Mouse (Mus musculus): ENCODE data around the gene Tln2. TPM values are rescaled to one million over a fixed set of nuclear protein-coding genes. Genes with fewer than 3 reads are reported as not detected.

Tln2 gene
- total RNA-seq, 2 experiments from 2014 or later, result 121 to 123 TPM

DNA sequence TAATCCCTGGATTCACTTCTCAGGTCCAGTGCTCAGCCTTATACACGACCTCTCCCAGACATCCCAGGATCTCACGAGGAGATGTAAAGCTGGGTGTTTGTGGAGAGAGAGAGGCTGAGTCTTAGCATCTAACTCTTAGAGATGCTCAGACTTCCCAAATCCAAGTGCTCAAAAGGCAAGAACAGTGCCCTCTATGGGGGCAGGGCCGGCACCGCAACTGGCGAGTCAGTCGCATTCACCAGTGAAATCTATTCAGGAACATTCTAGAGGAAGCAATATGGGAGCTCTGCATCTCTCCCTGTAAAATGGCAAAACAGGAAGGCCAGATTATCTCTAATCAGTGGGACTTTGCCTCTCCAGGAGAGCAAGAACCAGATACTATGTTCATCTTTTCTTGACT, 159.9 kb downstream of the Tln2 start:
- intact Hi-C loops (cut with DNase I), result no loop called here
- no peak for DNase-seq (ENCODE audit: extremely low spot score in 1 of 2, low spot score in 2 of 2)

DNA sequence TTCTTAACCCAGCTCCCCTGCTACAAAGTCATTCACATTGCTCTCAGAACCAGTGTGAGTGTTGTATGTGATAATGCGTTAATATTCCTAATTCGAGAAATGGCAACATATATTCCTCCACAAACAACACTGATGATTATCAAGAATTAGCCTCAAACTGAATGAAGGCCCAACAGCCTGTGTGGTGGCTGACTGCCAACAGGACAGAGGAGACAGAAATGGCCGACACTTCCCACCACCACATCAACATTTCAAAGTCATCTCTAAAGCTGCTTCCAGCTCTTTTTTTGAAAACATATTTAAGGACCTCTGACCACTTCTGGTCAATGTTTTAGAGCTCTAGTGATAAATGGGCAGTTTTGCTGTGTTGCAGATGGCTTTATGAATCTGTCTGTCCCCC, 161.7 kb downstream of the Tln2 start:
- DNase-seq (ENCODE audit: extremely low spot score in 1 of 2, low spot score in 2 of 2), result no peak
- intact Hi-C loops (cut with DNase I), result no loop called here

DNA sequence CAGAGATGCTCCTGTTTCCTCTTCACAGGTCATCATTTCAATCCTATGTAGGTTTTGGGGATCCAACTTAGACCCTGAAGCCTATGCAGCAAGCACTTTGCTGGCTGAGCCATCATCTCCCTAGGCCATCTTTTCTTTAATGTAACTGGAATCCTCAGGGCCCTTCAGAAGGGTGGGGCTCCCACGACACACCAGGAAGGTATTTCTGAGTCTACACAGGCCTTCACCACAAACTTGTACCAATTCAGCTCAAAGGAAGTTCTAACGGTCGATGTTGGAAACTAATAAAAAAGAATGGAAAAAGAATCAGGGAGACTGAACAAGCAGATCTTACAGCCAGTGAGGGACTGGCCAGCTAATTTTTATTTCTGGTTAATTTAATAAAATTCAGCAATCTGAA, 163.1 kb downstream of the Tln2 start:
- no peak for DNase-seq (ENCODE audit: extremely low spot score in 1 of 2, low spot score in 2 of 2)
- intact Hi-C loops (cut with DNase I), result no loop called here

DNA sequence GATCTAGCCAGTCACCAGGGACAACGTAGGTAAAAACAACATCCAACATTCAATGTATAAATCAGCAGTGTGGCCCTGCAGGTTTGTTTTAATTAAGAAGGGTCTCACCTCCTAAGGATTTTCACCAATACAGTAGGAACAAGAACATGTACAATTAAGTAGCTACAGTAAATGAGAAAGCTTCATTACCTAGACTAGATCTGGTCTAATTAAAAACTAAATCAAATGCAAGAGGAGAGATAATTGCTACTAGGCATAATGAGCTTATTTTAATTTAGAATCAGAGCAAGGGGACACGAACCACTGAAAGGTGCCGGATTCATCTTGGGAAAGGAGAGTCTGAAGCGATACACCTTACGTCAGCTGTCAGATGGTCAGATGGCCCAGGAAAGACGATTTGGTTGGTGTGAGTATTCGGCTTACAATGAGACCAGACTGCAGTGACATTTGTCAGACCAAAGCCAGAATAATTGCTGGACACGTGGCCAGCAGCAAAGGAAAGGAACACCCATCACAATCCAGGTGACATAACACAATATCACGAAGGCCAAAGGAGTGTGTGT, 175.4 kb downstream of the Tln2 start:
- intact Hi-C loops (cut with DNase I), result no loop called here
- DNase-seq (ENCODE audit: extremely low spot score in 1 of 2, low spot score in 2 of 2), result no peak

DNA sequence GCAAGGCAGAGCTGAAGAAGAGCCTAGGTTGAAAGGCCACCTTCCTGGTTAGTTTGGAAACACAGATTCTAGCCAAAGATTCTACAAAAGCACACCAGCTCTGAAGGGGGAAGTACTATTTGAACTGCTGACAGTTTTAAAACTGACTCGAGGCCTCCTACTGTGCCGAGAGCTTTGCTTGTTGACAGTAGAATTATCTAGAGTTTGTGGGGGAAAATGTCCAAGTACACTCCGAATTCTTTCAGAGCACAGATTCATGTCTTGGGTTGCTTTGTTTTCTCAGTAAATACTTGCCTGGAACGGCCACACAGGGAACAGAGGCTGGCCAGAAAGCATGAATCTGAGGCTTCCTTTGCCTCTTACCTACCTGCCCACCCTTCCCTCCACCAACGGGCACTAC, 179.4 kb downstream of the Tln2 start:
- intact Hi-C loops (cut with DNase I), result no loop called here
- peak in 1 of 2 experiments; percentile 68 for DNase-seq (ENCODE audit: extremely low spot score in 1 of 2, low spot score in 2 of 2)

DNA sequence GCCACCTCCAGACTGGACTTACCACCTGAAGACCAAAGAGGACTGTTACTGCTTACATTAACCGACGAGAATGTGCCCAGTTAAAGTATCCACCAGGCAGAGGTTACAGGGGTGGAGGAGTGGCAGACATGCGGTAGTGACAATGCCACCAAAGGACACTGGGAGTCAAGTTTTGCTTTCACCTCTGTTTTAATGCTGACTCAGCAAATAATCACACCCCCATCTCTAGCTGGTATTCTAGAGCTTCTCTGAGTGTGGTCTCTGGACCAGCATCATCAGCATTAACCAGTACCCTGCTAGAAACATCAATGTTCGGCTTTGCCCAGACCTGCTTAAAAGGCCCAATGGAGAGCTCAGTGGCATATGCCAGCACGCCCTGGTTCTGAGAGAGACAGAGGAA, 180.7 kb downstream of the Tln2 start:
- DNase-seq (ENCODE audit: extremely low spot score in 1 of 2, low spot score in 2 of 2), result no peak
- intact Hi-C loops (cut with DNase I), result loop anchor here (5.0 kb wide), 1 partner anchor 51 kb away; no protein-coding TSS in a partner anchor

DNA sequence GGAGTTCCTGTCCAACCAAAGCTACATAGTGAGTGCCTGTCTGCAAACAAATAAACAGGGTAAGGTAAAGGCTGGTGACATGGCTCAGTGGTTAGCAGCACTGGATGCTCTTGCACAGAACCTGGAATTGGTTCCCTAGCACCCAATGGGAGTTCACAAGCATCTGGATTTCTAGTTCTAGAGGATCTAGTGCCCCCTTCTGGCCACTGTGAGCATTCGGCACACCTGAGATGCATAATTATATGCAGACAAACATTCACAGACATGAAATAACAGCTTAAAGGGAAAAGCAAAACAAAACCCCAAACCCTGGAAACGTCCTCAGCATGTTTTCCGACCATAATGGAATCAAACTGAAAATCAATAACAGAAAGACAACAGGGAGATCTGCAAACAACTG, 191.4 kb downstream of the Tln2 start:
- intact Hi-C loops (cut with DNase I), result no loop called here

DNA sequence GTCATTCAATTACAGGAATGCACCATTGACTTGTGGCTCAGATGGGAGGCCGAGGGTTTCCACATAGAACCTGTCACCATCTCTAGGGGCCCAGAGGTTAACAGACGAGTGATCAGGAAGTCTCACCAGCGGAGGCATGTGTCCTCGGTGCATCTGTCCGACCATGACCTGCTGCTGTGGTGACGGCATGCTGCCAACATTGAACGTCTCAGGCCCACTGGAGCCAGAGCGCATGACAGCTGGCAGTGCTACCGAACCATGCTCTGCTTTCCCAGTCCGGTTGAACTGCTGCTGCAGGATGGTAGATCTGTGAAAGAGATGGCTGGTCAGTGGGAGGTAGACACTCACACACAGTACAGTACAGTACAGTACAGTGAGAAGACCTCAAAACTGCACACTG, 197.0 kb downstream of the Tln2 start:
- no peak for DNase-seq (ENCODE audit: extremely low spot score in 1 of 2, low spot score in 2 of 2)
- intact Hi-C loops (cut with DNase I), result no loop called here

More for the DNA sequence above, 191.4 kb downstream of the Tln2 start:
- DNase-seq (ENCODE audit: extremely low spot score in 1 of 2, low spot score in 2 of 2), result no peak

DNA sequence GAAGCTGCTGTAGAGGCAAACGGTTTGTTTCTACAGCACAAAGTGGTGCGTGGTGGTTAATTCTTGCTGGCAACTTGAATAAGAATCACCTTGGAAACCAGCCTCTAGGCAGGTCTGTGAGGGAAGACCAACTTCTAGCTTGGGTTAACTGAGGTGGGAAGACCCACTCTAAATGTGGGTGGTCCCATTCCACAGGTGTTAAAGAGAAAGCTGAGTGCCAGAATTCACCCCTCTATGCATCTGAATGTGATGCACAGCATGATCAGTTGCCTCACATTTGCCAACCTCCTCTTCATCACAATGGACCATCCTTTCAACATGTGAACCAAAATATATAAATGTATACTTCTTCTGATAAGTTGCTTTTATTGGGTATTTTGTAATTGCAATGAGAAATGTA, 197.4 kb downstream of the Tln2 start:
- no peak for DNase-seq (ENCODE audit: extremely low spot score in 1 of 2, low spot score in 2 of 2)
- intact Hi-C loops (cut with DNase I), result no loop called here

DNA sequence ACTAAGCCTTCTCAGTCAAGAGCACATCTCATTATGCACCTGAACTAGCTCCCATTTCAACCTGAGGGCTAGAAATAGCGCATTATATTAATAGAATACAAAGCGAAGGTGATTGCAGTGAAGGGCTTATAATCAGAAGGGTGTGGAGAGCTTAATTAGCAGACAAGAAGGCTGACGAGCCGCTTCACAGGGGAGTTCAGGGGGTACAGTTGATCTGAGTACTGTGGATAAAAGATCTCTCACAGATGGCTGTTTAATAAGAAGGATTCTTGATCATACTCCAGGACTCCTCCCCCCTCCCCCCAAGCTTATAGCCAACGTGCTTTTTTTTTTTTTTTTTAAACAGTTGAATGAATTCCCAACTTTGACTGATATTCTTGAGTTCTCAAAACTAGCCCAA, 198.0 kb downstream of the Tln2 start:
- intact Hi-C loops (cut with DNase I), result no loop called here
- no peak for DNase-seq (ENCODE audit: extremely low spot score in 1 of 2, low spot score in 2 of 2)

DNA sequence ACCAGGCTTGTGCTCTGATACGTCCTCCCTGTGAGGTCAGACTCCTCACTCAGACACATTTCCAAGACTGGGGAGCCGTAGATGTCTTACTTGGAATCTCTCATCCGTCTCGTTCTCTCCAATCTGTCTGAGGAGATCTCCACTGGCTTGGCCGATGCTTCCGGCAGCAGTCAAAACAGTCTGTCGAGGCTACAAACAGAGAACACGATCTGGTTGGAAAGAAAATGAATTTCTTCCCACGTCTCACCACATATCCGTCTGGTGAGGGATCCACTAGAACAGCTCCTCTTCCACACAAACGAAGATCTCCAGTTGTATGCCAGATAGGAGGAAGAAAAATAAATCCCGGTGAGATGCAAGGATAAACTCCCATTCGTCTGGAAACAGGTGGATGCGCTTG, 205.1 kb downstream of the Tln2 start:
- intact Hi-C loops (cut with DNase I), result no loop called here
- DNase-seq (ENCODE audit: extremely low spot score in 1 of 2, low spot score in 2 of 2), result no peak

DNA sequence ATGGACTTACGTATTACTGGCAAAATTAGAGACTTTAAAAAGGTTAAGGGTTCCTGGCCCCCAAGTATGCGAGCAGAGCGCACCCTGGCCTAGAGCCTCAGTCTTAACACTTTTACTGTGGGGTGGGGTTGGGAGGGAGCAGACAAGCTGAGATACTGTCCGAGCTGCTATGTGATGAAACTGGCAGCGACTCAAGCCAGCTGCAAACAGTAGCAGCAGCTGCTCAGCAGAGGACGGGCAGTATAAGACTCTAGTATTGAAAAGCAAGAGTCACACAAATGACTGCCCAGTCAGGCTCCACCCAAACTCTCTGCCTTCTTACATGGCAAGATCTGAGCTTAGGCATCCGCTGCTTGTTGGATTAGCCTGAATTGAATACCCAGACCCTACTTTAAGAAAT, 206.1 kb downstream of the Tln2 start:
- intact Hi-C loops (cut with DNase I), result no loop called here
- no peak for DNase-seq (ENCODE audit: extremely low spot score in 1 of 2, low spot score in 2 of 2)

DNA sequence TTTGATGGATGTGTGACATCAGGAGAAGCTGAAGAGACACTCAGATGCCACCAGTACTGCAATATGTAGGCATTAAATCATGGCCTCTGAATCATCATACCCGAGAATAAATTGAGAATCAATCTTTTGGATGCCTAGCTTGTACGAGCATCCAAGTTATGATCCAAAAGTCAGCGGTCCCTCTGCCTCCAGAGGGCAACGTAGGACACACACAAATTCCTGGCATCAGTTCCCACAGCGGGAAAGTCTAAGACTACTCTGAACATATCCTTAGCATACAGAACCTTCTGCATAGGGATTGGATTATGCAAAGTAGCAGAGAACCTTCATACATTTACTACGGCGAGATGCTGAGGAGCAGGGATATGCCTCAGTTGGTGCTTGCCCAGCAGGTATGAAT, 210.5 kb downstream of the Tln2 start:
- intact Hi-C loops (cut with DNase I), result no loop called here

DNA sequence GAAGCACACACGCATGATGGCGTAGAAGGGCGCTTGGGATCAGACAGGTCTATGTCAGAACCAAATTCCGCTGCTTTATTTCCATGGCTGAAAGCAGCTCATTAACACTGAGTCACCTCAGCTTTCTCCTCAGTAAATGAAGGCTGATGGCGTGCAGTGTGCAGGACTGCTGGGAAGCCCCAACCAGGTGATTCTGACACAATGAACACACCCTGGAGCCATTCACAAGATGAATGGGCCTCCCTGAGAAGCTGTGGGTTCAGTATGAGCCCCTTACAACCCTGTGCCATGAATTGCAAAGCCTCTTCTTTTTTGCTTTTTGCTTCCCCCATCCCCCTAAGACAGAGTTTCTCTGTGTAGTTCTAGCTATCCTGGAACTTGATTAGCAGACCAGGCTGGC, 212.3 kb downstream of the Tln2 start:
- intact Hi-C loops (cut with DNase I), result no loop called here
- DNase-seq (ENCODE audit: extremely low spot score in 1 of 2, low spot score in 2 of 2), result no peak

More for the DNA sequence above, 210.5 kb downstream of the Tln2 start:
- DNase-seq (ENCODE audit: extremely low spot score in 1 of 2, low spot score in 2 of 2), result no peak

DNA sequence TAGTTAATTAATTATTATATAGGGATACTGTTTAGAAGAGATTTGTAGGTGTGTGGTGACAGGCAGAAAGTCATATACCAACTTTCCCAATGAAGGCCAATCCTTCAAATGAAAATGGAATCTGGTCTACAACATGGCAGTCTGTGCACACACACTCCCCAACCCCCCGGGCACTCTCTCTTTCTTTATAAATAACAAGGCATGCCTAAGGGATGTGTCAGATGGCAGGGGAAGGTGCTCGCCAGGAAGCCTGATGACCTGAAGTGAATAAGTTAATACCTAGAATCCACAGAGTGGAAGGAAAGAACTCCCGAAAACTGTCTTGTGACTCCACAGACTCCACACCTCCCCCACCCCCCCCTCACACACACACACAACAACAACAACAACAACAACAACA, 228.2 kb downstream of the Tln2 start:
- intact Hi-C loops (cut with DNase I), result no loop called here
- DNase-seq (ENCODE audit: extremely low spot score in 1 of 2, low spot score in 2 of 2), result no peak

DNA sequence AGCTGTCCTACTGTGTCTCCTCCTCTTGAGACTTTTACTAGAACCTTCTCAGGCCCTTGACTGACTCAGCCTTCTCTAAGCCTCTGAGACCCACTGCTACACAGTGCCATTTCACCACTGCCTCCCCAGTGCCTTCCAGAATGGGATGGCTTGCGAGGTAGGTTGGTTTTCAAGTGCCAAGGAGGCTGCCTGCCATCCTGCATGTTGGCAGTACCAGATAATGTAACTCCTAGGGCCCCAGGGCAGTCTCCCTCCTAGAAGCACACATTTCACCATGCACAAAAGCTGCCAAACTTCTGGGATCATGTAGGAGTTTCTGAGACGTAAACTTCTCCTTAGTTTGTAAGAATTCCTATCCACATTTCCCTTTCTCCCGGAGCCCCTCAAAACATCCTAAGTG, 231.1 kb downstream of the Tln2 start:
- intact Hi-C loops (cut with DNase I), result loop anchor here (5.0 kb wide), 1 partner anchor 49 kb away; no protein-coding TSS in a partner anchor
- DNase-seq (ENCODE audit: extremely low spot score in 1 of 2, low spot score in 2 of 2), result no peak

DNA sequence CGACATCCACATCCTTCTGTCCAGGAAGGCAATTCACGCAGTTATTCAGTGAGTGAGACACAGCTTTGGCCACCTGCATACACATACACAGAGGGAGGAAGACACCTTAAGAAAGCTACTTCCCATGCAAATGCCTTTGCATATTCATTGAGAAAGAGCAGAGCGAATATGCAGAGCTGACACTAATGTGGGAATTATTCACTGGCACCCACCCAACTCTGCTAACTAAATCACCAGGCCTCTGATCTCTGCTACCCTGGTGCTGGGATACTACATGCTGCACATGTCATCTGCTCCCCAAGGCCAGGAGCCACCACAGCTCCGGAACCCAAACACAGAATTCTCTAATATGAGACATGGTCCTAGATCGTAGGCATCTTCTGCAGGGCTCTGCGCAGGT, 237.6 kb downstream of the Tln2 start:
- intact Hi-C loops (cut with DNase I), result no loop called here
- DNase-seq (ENCODE audit: extremely low spot score in 1 of 2, low spot score in 2 of 2), result no peak

DNA sequence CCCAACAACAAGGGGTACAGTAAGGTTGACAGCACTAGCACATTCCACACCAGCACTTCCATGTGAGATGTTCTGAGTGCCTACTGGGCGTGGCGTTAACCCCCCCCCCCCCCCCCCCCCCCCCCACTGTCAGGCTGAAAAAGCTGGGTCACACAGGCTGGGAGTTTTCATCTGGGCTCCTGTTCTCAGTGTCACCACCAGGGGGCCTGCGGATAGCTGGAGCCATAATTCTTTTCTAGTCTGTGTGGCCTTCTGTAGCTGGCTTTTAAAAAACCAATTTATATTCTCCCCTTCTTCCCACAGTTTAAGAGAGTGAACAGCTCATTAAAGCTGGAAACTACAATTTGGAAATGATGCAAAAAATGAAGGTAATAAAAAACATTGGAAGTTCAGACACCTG, 244.1 kb downstream of the Tln2 start:
- peak in 1 of 2 experiments; percentile 64 for DNase-seq (ENCODE audit: extremely low spot score in 1 of 2, low spot score in 2 of 2)
- intact Hi-C loops (cut with DNase I), result loop anchor here (10.0 kb wide), 1 partner anchor 319 kb away; no protein-coding TSS in a partner anchor

DNA sequence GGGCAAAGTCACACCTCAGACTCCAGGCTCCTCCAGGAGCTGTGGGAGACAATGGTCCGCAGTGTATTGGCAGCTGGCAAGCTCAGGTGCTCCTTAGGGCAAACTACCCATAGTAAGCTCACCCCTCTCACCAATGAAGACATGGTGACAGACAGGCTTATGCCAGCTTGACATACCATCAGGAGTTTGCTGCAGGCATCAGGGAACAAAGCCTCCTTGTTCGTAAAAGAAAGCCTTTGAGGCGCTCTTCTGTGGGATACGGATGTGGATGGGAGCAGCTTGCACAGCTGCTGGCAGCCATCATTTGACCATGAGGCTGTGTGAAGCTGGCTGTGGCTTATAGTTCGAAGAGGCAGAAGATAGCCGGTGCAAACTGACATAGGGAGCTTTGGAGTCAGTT, 254.5 kb downstream of the Tln2 start:
- DNase-seq (ENCODE audit: extremely low spot score in 1 of 2, low spot score in 2 of 2), result no peak
- intact Hi-C loops (cut with DNase I), result no loop called here

DNA sequence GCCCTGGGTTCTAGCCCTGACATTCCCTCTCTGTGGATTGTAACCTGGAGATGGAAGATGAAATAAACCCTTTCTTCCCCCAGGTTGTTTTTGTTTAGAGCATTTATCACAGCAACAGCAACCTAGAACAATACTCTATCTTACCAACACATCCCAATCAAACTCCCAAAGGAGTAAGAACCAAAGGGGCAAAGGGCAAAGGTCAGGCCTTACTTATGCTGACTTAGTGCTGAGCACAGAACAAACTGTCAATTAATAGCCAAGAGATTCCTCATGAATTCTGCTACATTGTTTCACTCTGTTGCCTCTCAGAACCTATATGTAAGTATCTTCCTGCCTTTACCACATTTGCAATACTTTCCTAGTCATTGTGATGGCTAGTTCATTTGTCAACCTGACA, 255.5 kb downstream of the Tln2 start:
- DNase-seq (ENCODE audit: extremely low spot score in 1 of 2, low spot score in 2 of 2), result no peak
- intact Hi-C loops (cut with DNase I), result no loop called here

DNA sequence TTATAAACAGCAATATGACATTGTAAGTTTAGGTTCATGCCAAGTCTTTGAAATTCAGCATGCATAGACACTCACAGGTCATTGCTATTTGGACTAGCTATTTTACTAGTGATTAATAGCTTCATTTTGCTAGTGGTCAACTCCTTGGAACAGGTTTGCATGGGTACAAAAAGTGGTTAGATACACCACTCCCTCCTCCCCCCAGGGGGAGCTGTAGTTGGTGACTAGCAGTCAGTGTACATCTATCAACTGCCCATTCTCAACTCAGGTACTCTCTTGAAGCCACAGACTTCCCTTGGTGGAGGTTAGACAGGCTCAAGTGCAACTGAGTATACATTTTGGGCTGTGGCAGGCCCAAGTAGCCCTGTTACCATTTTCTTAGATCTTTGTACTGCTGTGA, 256.5 kb downstream of the Tln2 start:
- DNase-seq (ENCODE audit: extremely low spot score in 1 of 2, low spot score in 2 of 2), result no peak
- intact Hi-C loops (cut with DNase I), result no loop called here
